Mouse (Mus musculus) lung, postnatal 0 days (tissue): ENCODE measurements at regions not wholly inside any gene's neighbourhood (a gene's known extent, or its start where the extent isn't known, plus 50 kb on each side); places are given as distances from the start of the nearest gene placed in this dataset.

ENCODE experiments used
- ATAC-seq: fragments of 200-750 bp; cut with Nextera tagmentation; 2 replicates; pipeline ENCODE4 v1.8.0; 2017; ENCODE audit warnings: moderate library complexity
- DNase-seq: peaks from one replicate; pipeline ENCODE4 v3.0.0-alpha.2; 2016; ENCODE audit warnings: low spot score
- H3K27ac ChIP-seq: fragments of 300-500 bp; sonication (generic); 2 replicates; pipeline ENCODE4 v1.5.1; 2014; ENCODE audit warnings: antibody characterized with exemption, mild to moderate bottlenecking, low read length, mixed read lengths
- H3K27me3 ChIP-seq: fragments of 300-500 bp; sonication (generic); replicated peaks from 2 replicates; pipeline ENCODE4 v1.6.1; 2014; ENCODE audit warnings: low read length, mixed read lengths; ENCODE audit not compliant: insufficient read depth
- H3K36me3 ChIP-seq: fragments of 300-500 bp; sonication (generic); 2 replicates; pipeline ENCODE4 v1.6.1; 2014; ENCODE audit warnings: low read length, mixed read lengths; ENCODE audit not compliant: insufficient read depth
- H3K4me1 ChIP-seq: fragments of 300-500 bp; sonication (generic); 2 replicates; pipeline ENCODE4 v1.6.1; 2014; ENCODE audit warnings: antibody characterized with exemption, low read depth, low read length, mixed read lengths; ENCODE audit not compliant: insufficient read depth
- H3K4me2 ChIP-seq: fragments of 300-500 bp; sonication (generic); replicated peaks from 2 replicates; pipeline ENCODE4 v1.6.1; 2014; ENCODE audit warnings: low read depth, mild to moderate bottlenecking, low read length, moderate library complexity, mixed read lengths
- H3K4me3 ChIP-seq: fragments of 300-500 bp; sonication (generic); 2 replicates; pipeline ENCODE4 v1.5.1; 2014; ENCODE audit warnings: low read depth, low read length
- H3K9ac ChIP-seq: fragments of 300-500 bp; sonication (generic); replicated peaks from 2 replicates; pipeline ENCODE4 v1.6.1; 2014; ENCODE audit warnings: low read depth, mild to moderate bottlenecking
- H3K9me3 ChIP-seq: fragments of 300-500 bp; sonication (generic); 2 replicates; pipeline ENCODE4 v1.6.1; 2016; ENCODE audit warnings: low read length, mixed read lengths
- CTCF ChIP-seq: IDR thresholded peaks from 2 replicates; pipeline ENCODE4 v1.5.1; 2016; ENCODE audit warnings: antibody characterized with exemption, mild to moderate bottlenecking
- EP300 ChIP-seq: IDR thresholded peaks from 2 replicates; pipeline ENCODE4 v1.6.1; 2016; ENCODE audit warnings: antibody characterized with exemption, mild to moderate bottlenecking, control low read depth
- WGBS: fragments of 180-500 bp; shearing (Covaris S2); extraction: QIAGEN DNeasy Blood & Tissue Kit; methylation state at CpG from one replicate; pipeline ENCODE4 v1.1.7; 2014; 5-methylcytosine and 5-hydroxymethylcytosine counted together

DNA sequence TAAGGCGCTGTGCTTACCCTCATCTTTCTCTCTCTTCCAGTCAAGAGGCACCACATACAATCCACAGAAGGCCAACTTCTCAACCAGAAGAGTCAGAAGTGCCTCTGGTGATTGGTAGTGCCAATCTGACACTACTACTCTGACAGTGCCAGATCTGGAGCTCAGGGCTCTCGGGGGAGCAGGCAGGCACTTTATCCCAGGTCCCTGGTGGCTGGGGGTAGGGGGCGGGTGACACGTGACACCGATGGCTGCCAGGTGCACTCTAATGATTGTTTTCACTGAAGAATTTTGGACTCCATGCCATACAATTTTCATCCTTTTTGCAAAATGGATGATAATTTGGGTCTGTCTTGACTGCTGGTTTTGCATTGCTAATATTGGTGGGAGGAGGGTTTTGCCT is 67.2 kb upstream of the Klhl29 start:
- Histone ChIP-seq H3K4me2 (no peak overlapping the region), H3K9me3 (no peaks in the 10 kb centered on the region), H3K4me1 (no peaks in the 10 kb centered on the region), H3K9ac (no peak overlapping the region), H3K4me3 (no peak overlapping the region), H3K27ac (no peak overlapping the region), H3K27me3 (no peaks in the 10 kb centered on the region), H3K36me3 (no peaks in the 10 kb centered on the region)
- 79% methylated on average over 5 of the region's 5 CpGs for WGBS
- TF ChIP-seq EP300 (no peak), CTCF (no peak)
- ATAC-seq (no peak), DNase-seq (no peak)

DNA sequence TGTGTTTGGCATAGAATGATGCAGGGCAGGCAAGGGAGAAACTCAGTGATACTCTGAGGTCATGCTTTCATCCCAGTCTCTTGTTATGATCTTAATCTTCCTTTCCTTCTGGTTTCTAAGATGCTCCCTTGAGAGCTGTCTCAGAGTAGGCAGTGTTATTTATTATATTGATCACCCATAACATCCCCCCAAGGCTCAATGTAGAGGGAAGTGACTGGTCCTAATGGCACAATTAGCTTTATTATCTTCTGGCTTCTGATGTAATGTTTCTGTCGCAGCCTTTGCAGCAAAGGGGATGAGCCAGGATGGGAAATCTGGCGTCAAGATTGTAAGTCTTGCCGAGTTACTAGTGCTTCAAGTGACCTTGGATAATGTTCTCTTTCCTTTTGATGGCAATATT is 65.0 kb upstream of the Klhl29 start:
- no peak for ATAC-seq

DNA sequence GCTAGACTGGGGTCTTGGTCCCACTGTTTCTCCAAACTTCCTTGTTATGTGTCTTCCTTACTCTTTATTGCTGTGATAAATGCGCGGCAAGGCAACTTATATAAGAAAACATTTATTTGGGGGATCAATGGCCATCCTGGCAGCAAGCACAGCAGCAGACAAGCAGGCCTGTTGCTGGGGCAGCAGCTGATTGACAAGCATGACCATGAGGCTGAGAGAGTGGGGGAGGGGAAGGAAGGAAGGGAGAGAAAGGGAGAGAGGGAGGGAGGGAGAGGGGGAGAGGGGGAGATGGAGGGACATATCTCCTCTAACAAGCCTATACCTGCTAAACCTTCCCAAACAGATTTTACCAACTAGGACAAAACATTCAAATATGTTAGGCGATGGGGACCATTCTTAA is 60.4 kb upstream of the Klhl29 start:
- TF ChIP-seq EP300: no peak
- no peak for TF ChIP-seq CTCF
- Histone ChIP-seq H3K4me1 (no peaks in the 10 kb centered on the region), H3K9ac (no peak overlapping the region), H3K4me3 (no peak overlapping the region), H3K27ac (no peak overlapping the region), H3K9me3 (no peaks in the 10 kb centered on the region), H3K36me3 (no peaks in the 10 kb centered on the region), H3K27me3 (no peaks in the 10 kb centered on the region), H3K4me2 (no peak overlapping the region)
- no peak for DNase-seq
- 93% methylated on average over 3 of the region's 3 CpGs for WGBS
- ATAC-seq: no peak

More for the DNA sequence above, 65.0 kb upstream of the Klhl29 start:
- TF ChIP-seq EP300: no peak
- no peak for TF ChIP-seq CTCF
- DNase-seq: no peak
- Histone ChIP-seq H3K4me1 (no peaks in the 10 kb centered on the region), H3K36me3 (no peaks in the 10 kb centered on the region), H3K4me2 (no peak overlapping the region), H3K27ac (no peak overlapping the region), H3K9me3 (no peaks in the 10 kb centered on the region), H3K4me3 (no peak overlapping the region), H3K9ac (no peak overlapping the region), H3K27me3 (no peaks in the 10 kb centered on the region)
- 82% methylated on average over 3 of the region's 3 CpGs for WGBS

DNA sequence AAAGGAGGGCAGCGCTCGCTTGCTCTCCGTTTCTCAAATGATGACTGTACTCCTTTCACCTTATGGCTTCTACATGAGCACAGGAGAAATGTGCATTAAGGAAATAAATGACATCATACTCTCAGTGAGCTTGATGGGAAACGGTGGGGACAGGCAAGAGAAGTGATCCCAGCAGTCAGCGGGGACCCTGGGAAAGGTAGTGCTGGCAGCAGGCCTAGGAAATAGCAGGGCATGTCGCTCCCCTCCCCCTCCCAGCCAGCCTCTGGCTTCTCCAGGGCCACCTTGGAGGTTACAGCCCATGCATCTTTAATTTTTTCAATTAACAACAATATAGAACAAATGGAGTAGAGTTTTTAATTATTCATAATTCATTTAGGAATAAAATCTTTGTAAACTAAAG is 58.6 kb upstream of the Klhl29 start:
- ATAC-seq: no peak

DNA sequence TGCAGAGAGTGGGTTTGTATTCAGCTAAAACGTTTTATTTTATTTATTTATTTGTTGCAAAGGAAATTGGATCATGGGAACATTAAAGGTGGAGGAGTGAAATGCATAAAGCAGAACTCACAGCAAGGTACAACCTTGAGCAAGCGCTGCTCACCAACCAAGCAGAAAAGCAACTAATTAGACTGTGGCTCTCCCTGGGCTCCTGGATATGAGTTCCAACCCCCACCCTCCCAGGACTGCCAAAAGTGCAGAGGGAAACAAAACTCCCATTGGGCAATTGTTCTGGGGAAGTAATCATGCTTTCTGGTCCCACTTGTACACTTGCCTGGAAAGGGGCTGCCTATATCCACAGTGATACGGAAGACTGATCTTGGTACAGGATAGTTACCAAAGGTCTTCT is 57.2 kb upstream of the Klhl29 start:
- 70% methylated on average over 3 of the region's 3 CpGs for WGBS
- H3K4me2 ChIP-seq: no peak overlapping the region
- H3K27ac ChIP-seq: no peak overlapping the region
- TF ChIP-seq CTCF (no peak), EP300 (no peak)
- no peaks in the 10 kb centered on the region for H3K4me1 ChIP-seq
- H3K36me3 ChIP-seq: no peaks in the 10 kb centered on the region
- H3K9ac ChIP-seq: no peak overlapping the region
- no peaks in the 10 kb centered on the region for H3K27me3 ChIP-seq
- H3K4me3 ChIP-seq: no peak overlapping the region
- no peak for ATAC-seq
- no peaks in the 10 kb centered on the region for H3K9me3 ChIP-seq
- no peak for DNase-seq

More for the DNA sequence above, 58.6 kb upstream of the Klhl29 start:
- no peak overlapping the region for H3K9ac ChIP-seq
- no peaks in the 10 kb centered on the region for H3K27me3 ChIP-seq
- DNase-seq: no peak
- H3K4me1 ChIP-seq: no peaks in the 10 kb centered on the region
- no peak overlapping the region for H3K27ac ChIP-seq
- H3K36me3 ChIP-seq: no peaks in the 10 kb centered on the region
- H3K4me3 ChIP-seq: no peak overlapping the region
- H3K4me2 ChIP-seq: no peak overlapping the region
- WGBS: 48% methylated on average over 6 of the region's 6 CpGs
- H3K9me3 ChIP-seq: no peaks in the 10 kb centered on the region
- TF ChIP-seq EP300: no peak
- TF ChIP-seq CTCF: no peak

DNA sequence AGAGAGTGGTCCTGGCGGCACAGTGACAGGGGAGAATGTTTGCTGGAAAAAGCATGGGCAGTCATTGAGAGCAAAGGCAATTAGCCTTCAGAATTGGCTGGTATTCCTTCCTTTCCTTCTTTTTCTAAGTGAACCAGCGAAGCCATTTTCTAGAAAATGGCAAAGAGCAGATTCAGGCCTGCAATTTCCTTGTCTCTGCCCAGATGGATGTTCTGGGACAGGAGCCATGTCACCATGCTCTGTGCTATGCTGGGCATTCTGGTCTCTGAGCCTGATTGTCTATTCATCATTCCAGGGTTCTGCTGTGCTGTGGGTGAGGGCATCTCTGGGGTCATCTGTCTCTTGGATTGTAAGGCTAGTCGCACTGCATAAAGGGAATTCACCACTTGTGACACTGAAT is 53.3 kb upstream of the Klhl29 start:
- no peak overlapping the region for H3K4me2 ChIP-seq
- 68% methylated on average over 3 of the region's 3 CpGs for WGBS
- no peaks in the 10 kb centered on the region for H3K9me3 ChIP-seq
- DNase-seq (no peak), ATAC-seq (no peak)
- no peaks in the 10 kb centered on the region for H3K27me3 ChIP-seq
- H3K27ac ChIP-seq: no peak overlapping the region
- H3K4me3 ChIP-seq: no peak overlapping the region
- TF ChIP-seq CTCF: no peak
- H3K9ac ChIP-seq: no peak overlapping the region
- H3K4me1 ChIP-seq: no peaks in the 10 kb centered on the region
- H3K36me3 ChIP-seq: no peaks in the 10 kb centered on the region
